In the genomic region with DNA sequence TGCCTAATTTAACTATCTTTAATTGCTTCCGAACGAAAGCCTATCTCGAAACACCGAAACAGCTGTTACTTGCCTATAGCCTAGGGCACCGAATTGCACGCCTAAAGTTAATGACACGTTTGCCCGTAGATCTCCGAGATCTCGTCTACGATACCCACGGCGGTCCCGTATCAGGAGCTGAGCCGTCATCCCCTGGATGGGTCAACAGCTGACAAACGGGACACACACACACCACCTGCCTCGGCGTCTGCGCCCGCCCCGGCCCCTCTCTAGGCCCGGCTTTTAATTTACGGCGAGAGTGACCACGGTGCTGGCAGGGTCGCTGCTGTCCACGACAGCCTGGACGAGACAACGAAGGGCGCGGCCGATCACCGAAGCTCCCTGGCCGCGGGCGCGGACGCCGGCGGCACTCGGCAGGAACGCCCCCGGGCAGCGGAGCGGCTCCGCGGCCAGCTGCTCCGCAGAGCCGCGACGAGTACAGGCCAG, we compare ENCODE assay signal across 8 mouse cellular contexts. TPM values are rescaled to one million over a fixed set of nuclear protein-coding genes. Genes with fewer than 3 reads are reported as not detected.
DNase-seq lines count a peak whose midpoint lies in the region; ATAC-seq and TF ChIP-seq lines count a peak whose summit lies in the region.

No protein-coding gene starts in this region.

- peak overlapping the region; percentile 24 for H3K27ac ChIP-seq in cerebellum, adult 2 months (ENCODE audit: insufficient read depth, low read length)
- peak overlapping the region; percentile 98 for H3K27ac ChIP-seq in hindbrain, embryonic 10.5 days

- ATAC-seq in megakaryocyte, adult 5-6 weeks (ENCODE audit: poor library complexity, severe bottlenecking): peak; percentile 21

- H3K4me3 ChIP-seq in cerebellum, adult 2 months (replicated peaks; ENCODE audit: insufficient read depth, low read depth, low read length): peak overlapping the region; percentile 87
- H3K4me3 ChIP-seq in hindbrain, embryonic 10.5 days: peak overlapping the region; percentile 96

- H3K4me1 ChIP-seq in cerebellum, adult 2 months (ENCODE audit: control insufficient read depth, insufficient read depth, low read length): no peaks in the 10 kb centered on the region
- H3K4me1 ChIP-seq in hindbrain, embryonic 10.5 days (replicated peaks): peaks cover 18% of the 10 kb centered on the region

- H3K27me3 ChIP-seq in cerebellum, adult 2 months (ENCODE audit: control insufficient read depth, insufficient read depth, low read length): no peaks in the 10 kb centered on the region
- H3K27me3 ChIP-seq in hindbrain, embryonic 10.5 days (ENCODE audit: insufficient read depth, poor library complexity, severe bottlenecking): no peaks in the 10 kb centered on the region

- DNase-seq in cerebellum, adult 2 months: no peak
- no peak for DNase-seq in cerebellum, postnatal 10 days
- DNase-seq in right cerebral cortex, postnatal 10 days (ENCODE audit: low spot score in 2 of 2): peak; percentile 36 to 59
- DNase-seq in right cerebral cortex, postnatal 25 days: no peak
- DNase-seq in hindbrain, embryonic 10.5 days (ENCODE audit: low spot score): no peak
- DNase-seq in retina, postnatal 1 day: no peak
- no peak for DNase-seq in layer of hippocampus, postnatal 10 days (ENCODE audit: low spot score in 2 of 2)

- H3K9me3 ChIP-seq in hindbrain, embryonic 10.5 days: no peaks in the 10 kb centered on the region

- TF ChIP-seq CTCF in cerebellum, adult 2 months (IDR thresholded peaks at IDR 0.05; ENCODE audit: borderline replicate concordance, insufficient read depth, low read depth, low read length): no peak

- no peak for TF ChIP-seq POLR2A in cerebellum, adult 2 months (IDR thresholded peaks at IDR 0.05; ENCODE audit: borderline replicate concordance, insufficient read depth, low read length)

- whole genome bisulfite sequencing in cerebellum, adult 2 months: under 1% methylated on average over 51 of the region's 51 CpGs
- 1% methylated on average over 51 of the region's 51 CpGs for WGBS in hindbrain, embryonic 10.5 days

- no peaks in the 10 kb centered on the region; the same call in 1 of the 2 replicates for H3K36me3 ChIP-seq in hindbrain, embryonic 10.5 days

RNA-seq across cellular contexts. Expression of gene Ergic2, which starts 0.7 kb away (rescaled TPM):
- polyA plus RNA-seq in cerebellum, adult 2 months (2012; rRNA removed): 57.9 and 59.0 TPM in 2 replicates
- 168 and 184 TPM in 2 replicates for polyA plus RNA-seq in hindbrain, embryonic 10.5 days (2016; fragmentation: Nextera tagmentation; extraction: Ambion mirVana)
- total RNA-seq in megakaryocyte, adult 5-6 weeks (2015): 81.0 and 93.1 TPM in 2 replicates
- 108 and 134 TPM in 2 replicates for total RNA-seq in megakaryocyte, adult 5-6 weeks (2017)
- 10 to 100 TPM; 75.9 to 78.7 TPM for total RNA-seq in layer of hippocampus, postnatal 10 days (2021)

Comparison
In these comparisons a context has a peak if more than half of its experiments do, and no peak if none do; other contexts are left out.
1. DNase-seq: peak in right cerebral cortex, postnatal 10 days (2 of 2); none in cerebellum, adult 2 months (0 of 2), cerebellum, postnatal 10 days (0 of 2), right cerebral cortex, postnatal 25 days (single experiment), hindbrain, embryonic 10.5 days (single experiment), retina, postnatal 1 day (single experiment) and layer of hippocampus, postnatal 10 days (0 of 2).